ENCODE assay signal across 9 mouse cellular contexts in genomic region chr11:87762702-87763385, GRCm38 (mm10). TPM values are rescaled to one million over a fixed set of nuclear protein-coding genes. Genes with fewer than 3 reads are reported as not detected.
DNase-seq lines count a peak whose midpoint lies in the region; ATAC-seq and TF ChIP-seq lines count a peak whose summit lies in the region.
"Had no signal": no experiment of that assay in that cellular context is flagged by ENCODE, and none has a peak within 500 bp of the region (broad histone marks: within the 10 kb centered on the region; RNA-seq: fewer than 3 reads in every experiment).

No protein-coding gene starts in this region.

- H3K27ac ChIP-seq in lung, embryonic 14.5 days (ENCODE audit: low read depth) = no peak overlapping the region
- peak overlapping the region; percentile 47 for H3K27ac ChIP-seq in forebrain, embryonic 12.5 days
- no peak overlapping the region for H3K27ac ChIP-seq in limb, embryonic 12.5 days
- no peak overlapping the region for H3K27ac ChIP-seq in thymus, adult 2 months (ENCODE audit: control insufficient read depth, insufficient read depth, low read length)
- H3K27ac ChIP-seq: liver, embryonic 14.5 days had no signal

- H3K9me3 ChIP-seq in lung, embryonic 14.5 days (ENCODE audit: low read depth, low read length) = no peaks in the 10 kb centered on the region
- no peaks in the 10 kb centered on the region for H3K9me3 ChIP-seq in forebrain, embryonic 12.5 days
- H3K9me3 ChIP-seq in limb, embryonic 12.5 days = no peaks in the 10 kb centered on the region

- no peak for DNase-seq in lung, embryonic 14.5 days
- DNase-seq in lung, adult 18-20 months = no peak
- DNase-seq in right cerebral cortex, postnatal 10 days (ENCODE audit: low spot score in 2 of 2) = peak; percentile 61 to 75
- no peak for DNase-seq in ovary, postnatal 36 days (ENCODE audit: low spot score)
- no peak for DNase-seq in thymus, adult 2 months

- no peak for TF ChIP-seq CTCF in lung, embryonic 14.5 days (IDR thresholded peaks at IDR 0.05; ENCODE audit: low read depth)
- TF ChIP-seq CTCF in thymus, adult 2 months (IDR thresholded peaks at IDR 0.05; ENCODE audit: borderline replicate concordance, control insufficient read depth, extremely low read depth, insufficient read depth, low read length, poor library complexity) = no peak

- no peak for ATAC-seq in lung, embryonic 14.5 days (ENCODE audit: insufficient read depth)
- ATAC-seq in forebrain, embryonic 12.5 days (ENCODE audit: low FRiP score) = no peak
- no peak for ATAC-seq in limb, embryonic 12.5 days (ENCODE audit: insufficient number of reproducible peaks, insufficient read depth, low FRiP score, low TSS enrichment, low read depth)
- ATAC-seq in CD4-positive, CD25-positive, alpha-beta regulatory T cell, adult 4 months = no peak

- H3K4me3 ChIP-seq in lung, embryonic 14.5 days (ENCODE audit: low read depth, low read length) = peak overlapping the region; percentile 49; the same call in 1 of the 2 replicates
- H3K4me3 ChIP-seq in forebrain, embryonic 12.5 days (replicated peaks) = peak overlapping the region; percentile 67
- H3K4me3 ChIP-seq in limb, embryonic 12.5 days (replicated peaks) = peak overlapping the region; percentile 55; the same call in 1 of the 2 replicates
- no peak overlapping the region for H3K4me3 ChIP-seq in thymus, adult 2 months (ENCODE audit: control insufficient read depth, insufficient read depth, low read length)

- WGBS in lung, embryonic 14.5 days = 36% methylated on average over 12 of the region's 12 CpGs
- 41% methylated on average over 12 of the region's 12 CpGs for WGBS in forebrain, embryonic 12.5 days
- WGBS in limb, embryonic 12.5 days = 39% methylated on average over 12 of the region's 12 CpGs
- WGBS in thymus, adult 2 months = 83% methylated on average over 12 of the region's 12 CpGs

- H3K9ac ChIP-seq in lung, embryonic 14.5 days = no peak overlapping the region
- peak overlapping the region; percentile 82 for H3K9ac ChIP-seq in forebrain, embryonic 12.5 days
- H3K9ac ChIP-seq in limb, embryonic 12.5 days (replicated peaks) = no peak overlapping the region
- H3K9ac ChIP-seq: liver, embryonic 14.5 days had no signal

- peaks cover 76% of the 10 kb centered on the region for H3K27me3 ChIP-seq in lung, embryonic 14.5 days (ENCODE audit: insufficient read depth, low read length)
- H3K27me3 ChIP-seq in forebrain, embryonic 12.5 days = peaks cover 60% of the 10 kb centered on the region
- H3K27me3 ChIP-seq in limb, embryonic 12.5 days = peaks cover 87% of the 10 kb centered on the region
- peaks cover 15% of the 10 kb centered on the region for H3K27me3 ChIP-seq in thymus, adult 2 months (ENCODE audit: control insufficient read depth, insufficient read depth, low read length)

- TF ChIP-seq POLR2A in thymus, adult 2 months (IDR thresholded peaks at IDR 0.05; ENCODE audit: control insufficient read depth, extremely low read depth, insufficient read depth, low read length, poor library complexity) = no peak

- H3K36me3 ChIP-seq in lung, embryonic 14.5 days (ENCODE audit: insufficient read depth) = no peaks in the 10 kb centered on the region
- no peaks in the 10 kb centered on the region for H3K36me3 ChIP-seq in forebrain, embryonic 12.5 days (replicated peaks)
- H3K36me3 ChIP-seq in limb, embryonic 12.5 days = no peaks in the 10 kb centered on the region
- H3K36me3 ChIP-seq in thymus, adult 2 months (ENCODE audit: control insufficient read depth, insufficient read depth, low read length) = peaks cover 8% of the 10 kb centered on the region

- no peak overlapping the region for H3K4me2 ChIP-seq in lung, embryonic 14.5 days
- peak overlapping the region; percentile 98 for H3K4me2 ChIP-seq in forebrain, embryonic 12.5 days
- peak overlapping the region; percentile 98 for H3K4me2 ChIP-seq in limb, embryonic 12.5 days

- 0 out of 2 replicates have a peak, but pooled peaks cover 4% of the 10 kb centered on the region for H3K4me1 ChIP-seq in lung, embryonic 14.5 days (ENCODE audit: insufficient read depth)
- peaks cover 59% of the 10 kb centered on the region for H3K4me1 ChIP-seq in forebrain, embryonic 12.5 days
- H3K4me1 ChIP-seq in limb, embryonic 12.5 days (replicated peaks) = peaks cover 22% of the 10 kb centered on the region
- H3K4me1 ChIP-seq in thymus, adult 2 months (replicated peaks; ENCODE audit: control insufficient read depth, insufficient read depth, low read length) = peaks cover 38% of the 10 kb centered on the region

RNA-seq across cellular contexts. Expression of gene Tspoap1, which starts 2.5 kb away (rescaled TPM):
- 1.5 and 2.5 TPM in 2 replicates for polyA plus RNA-seq in lung, embryonic 14.5 days (2014; fragmentation: Nextera tagmentation; extraction: Ambion mirVana)
- polyA plus RNA-seq in forebrain, embryonic 12.5 days (2016; fragmentation: Nextera tagmentation; extraction: Ambion mirVana) = 33.0 and 35.1 TPM in 2 replicates
- 5.7 and 5.9 TPM in 2 replicates for polyA plus RNA-seq in limb, embryonic 12.5 days (2016; fragmentation: Nextera tagmentation; extraction: Ambion mirVana)
- polyA plus RNA-seq in CD4-positive, CD25-positive, alpha-beta regulatory T cell, adult 4 months (2017; shearing (Covaris generic)) = 1 to 10 TPM; 3.1 to 3.7 TPM
- 25.3 and 27.9 TPM in 2 replicates for polyA plus RNA-seq in thymus, adult 2 months (2012; rRNA removed)

RNA-seq across cellular contexts. Expression of gene Supt4a, which starts 25.5 kb away (rescaled TPM):
- 145 and 146 TPM in 2 replicates for polyA plus RNA-seq in lung, embryonic 14.5 days (2014; fragmentation: Nextera tagmentation; extraction: Ambion mirVana)
- 118 and 137 TPM in 2 replicates for polyA plus RNA-seq in forebrain, embryonic 12.5 days (2016; fragmentation: Nextera tagmentation; extraction: Ambion mirVana)
- polyA plus RNA-seq in limb, embryonic 12.5 days (2016; fragmentation: Nextera tagmentation; extraction: Ambion mirVana) = 167 TPM in 2 replicates
- polyA plus RNA-seq in CD4-positive, CD25-positive, alpha-beta regulatory T cell, adult 4 months (2017; shearing (Covaris generic)) = 100 to 1,000 TPM; 346 to 405 TPM
- polyA plus RNA-seq in thymus, adult 2 months (2012; rRNA removed) = 172 and 215 TPM in 2 replicates

RNA-seq across cellular contexts. Expression of gene Mpo, which starts 30.5 kb away (rescaled TPM):
- 0.37 and 0.89 TPM in 2 replicates for polyA plus RNA-seq in lung, embryonic 14.5 days (2014; fragmentation: Nextera tagmentation; extraction: Ambion mirVana)
- polyA plus RNA-seq in forebrain, embryonic 12.5 days (2016; fragmentation: Nextera tagmentation; extraction: Ambion mirVana) = 0.92 and 1.1 TPM in 2 replicates
- polyA plus RNA-seq in limb, embryonic 12.5 days (2016; fragmentation: Nextera tagmentation; extraction: Ambion mirVana) = 1.7 and 2.6 TPM in 2 replicates
- polyA plus RNA-seq in CD4-positive, CD25-positive, alpha-beta regulatory T cell, adult 4 months (2017; shearing (Covaris generic)) = not detected
- 4.6 and 8.5 TPM in 2 replicates for polyA plus RNA-seq in thymus, adult 2 months (2012; rRNA removed)

Comparison
In these comparisons a context has a peak if more than half of its experiments do, and no peak if none do; other contexts are left out.
1. DNase-seq: peak in right cerebral cortex, postnatal 10 days (2 of 2); none in lung, embryonic 14.5 days (single experiment), lung, adult 18-20 months (0 of 2), ovary, postnatal 36 days (single experiment) and thymus, adult 2 months (single experiment).